Mouse (Mus musculus): ENCODE measurements at regions not wholly inside any gene's neighbourhood (a gene's known extent, or its start where the extent isn't known, plus 50 kb on each side); places are given as distances from the start of the nearest gene placed in this dataset.

GRCm38 (mm10) chr8:87178561-87178960 is 293.5 kb upstream of the N4bp1 start:
- WGBS = 75% methylated on average over 4 of the region's 4 CpGs
- no peaks in the 10 kb centered on the region for H3K4me1 ChIP-seq (replicated peaks; ENCODE audit: control insufficient read depth, insufficient read depth, low read length)
- H3K27me3 ChIP-seq (ENCODE audit: control insufficient read depth, insufficient read depth, low read length) = no peaks in the 10 kb centered on the region
- no peak for DNase-seq
- H3K4me3 ChIP-seq (ENCODE audit: control insufficient read depth, insufficient read depth, low read length) = no peak overlapping the region
- H3K27ac ChIP-seq (ENCODE audit: control insufficient read depth, insufficient read depth, low read length) = no peak overlapping the region
- no peaks in the 10 kb centered on the region for H3K36me3 ChIP-seq (ENCODE audit: control insufficient read depth, insufficient read depth, low read length)
- TF ChIP-seq POLR2A (IDR thresholded peaks at IDR 0.05; ENCODE audit: control insufficient read depth, extremely low read depth, insufficient read depth, low read length, poor library complexity) = no peak
- TF ChIP-seq CTCF (IDR thresholded peaks at IDR 0.05; ENCODE audit: borderline replicate concordance, control insufficient read depth, extremely low read depth, insufficient read depth, low read length, poor library complexity) = no peak

GRCm38 (mm10) chr8:87177620-87178019 is 292.6 kb upstream of the N4bp1 start:
- no peak overlapping the region for H3K4me3 ChIP-seq (ENCODE audit: control insufficient read depth, insufficient read depth, low read length)
- no peak overlapping the region for H3K27ac ChIP-seq (ENCODE audit: control insufficient read depth, insufficient read depth, low read length)
- TF ChIP-seq CTCF (IDR thresholded peaks at IDR 0.05; ENCODE audit: borderline replicate concordance, control insufficient read depth, extremely low read depth, insufficient read depth, low read length, poor library complexity) (no peak), POLR2A (IDR thresholded peaks at IDR 0.05; ENCODE audit: control insufficient read depth, extremely low read depth, insufficient read depth, low read length, poor library complexity) (no peak)
- no peak for DNase-seq
- H3K4me1 ChIP-seq (replicated peaks; ENCODE audit: control insufficient read depth, insufficient read depth, low read length) = no peaks in the 10 kb centered on the region
- 87% methylated on average over 6 of the region's 6 CpGs for WGBS
- H3K27me3 ChIP-seq (ENCODE audit: control insufficient read depth, insufficient read depth, low read length) = no peaks in the 10 kb centered on the region
- no peaks in the 10 kb centered on the region for H3K36me3 ChIP-seq (ENCODE audit: control insufficient read depth, insufficient read depth, low read length)

- TF ChIP-seq POLR2A (IDR thresholded peaks at IDR 0.05; ENCODE audit: control insufficient read depth, extremely low read depth, insufficient read depth, low read length, poor library complexity) (no peak), CTCF (IDR thresholded peaks at IDR 0.05; ENCODE audit: borderline replicate concordance, control insufficient read depth, extremely low read depth, insufficient read depth, low read length, poor library complexity) (no peak)
- DNase-seq = no peak
- Histone ChIP-seq H3K4me1 (replicated peaks; ENCODE audit: control insufficient read depth, insufficient read depth, low read length) (no peaks in the 10 kb centered on the region), H3K36me3 (ENCODE audit: control insufficient read depth, insufficient read depth, low read length) (no peaks in the 10 kb centered on the region), H3K4me3 (ENCODE audit: control insufficient read depth, insufficient read depth, low read length) (no peak overlapping the region), H3K27ac (ENCODE audit: control insufficient read depth, insufficient read depth, low read length) (no peak overlapping the region), H3K27me3 (ENCODE audit: control insufficient read depth, insufficient read depth, low read length) (no peaks in the 10 kb centered on the region)
Observed at GRCm38 (mm10) chr8:87175097-87175496, 290.0 kb upstream of the N4bp1 start.

GRCm38 (mm10) chr8:87173720-87174119 is 288.7 kb upstream of the N4bp1 start:
- TF ChIP-seq POLR2A (IDR thresholded peaks at IDR 0.05; ENCODE audit: control insufficient read depth, extremely low read depth, insufficient read depth, low read length, poor library complexity) = no peak
- no peak for TF ChIP-seq CTCF (IDR thresholded peaks at IDR 0.05; ENCODE audit: borderline replicate concordance, control insufficient read depth, extremely low read depth, insufficient read depth, low read length, poor library complexity)
- no peaks in the 10 kb centered on the region for H3K27me3 ChIP-seq (ENCODE audit: control insufficient read depth, insufficient read depth, low read length)
- H3K27ac ChIP-seq (ENCODE audit: control insufficient read depth, insufficient read depth, low read length) = no peak overlapping the region
- no peak for DNase-seq
- H3K36me3 ChIP-seq (ENCODE audit: control insufficient read depth, insufficient read depth, low read length) = no peaks in the 10 kb centered on the region
- H3K4me3 ChIP-seq (ENCODE audit: control insufficient read depth, insufficient read depth, low read length) = no peak overlapping the region
- H3K4me1 ChIP-seq (replicated peaks; ENCODE audit: control insufficient read depth, insufficient read depth, low read length) = no peaks in the 10 kb centered on the region

GRCm38 (mm10) chr8:87166771-87167170 is 281.7 kb upstream of the N4bp1 start:
- H3K27ac ChIP-seq (ENCODE audit: control insufficient read depth, insufficient read depth, low read length) = no peak overlapping the region
- no peaks in the 10 kb centered on the region for H3K36me3 ChIP-seq (ENCODE audit: control insufficient read depth, insufficient read depth, low read length)
- no peak for DNase-seq
- H3K4me1 ChIP-seq (replicated peaks; ENCODE audit: control insufficient read depth, insufficient read depth, low read length) = no peaks in the 10 kb centered on the region
- 66% methylated on average over 1 of the region's 1 CpGs for WGBS
- no peaks in the 10 kb centered on the region for H3K27me3 ChIP-seq (ENCODE audit: control insufficient read depth, insufficient read depth, low read length)
- TF ChIP-seq POLR2A (IDR thresholded peaks at IDR 0.05; ENCODE audit: control insufficient read depth, extremely low read depth, insufficient read depth, low read length, poor library complexity) (no peak), CTCF (IDR thresholded peaks at IDR 0.05; ENCODE audit: borderline replicate concordance, control insufficient read depth, extremely low read depth, insufficient read depth, low read length, poor library complexity) (no peak)
- no peak overlapping the region for H3K4me3 ChIP-seq (ENCODE audit: control insufficient read depth, insufficient read depth, low read length)

GRCm38 (mm10) chr8:87160416-87160815 is 275.4 kb upstream of the N4bp1 start:
- Histone ChIP-seq H3K27me3 (ENCODE audit: control insufficient read depth, insufficient read depth, low read length) (no peaks in the 10 kb centered on the region), H3K4me1 (replicated peaks; ENCODE audit: control insufficient read depth, insufficient read depth, low read length) (no peaks in the 10 kb centered on the region), H3K27ac (ENCODE audit: control insufficient read depth, insufficient read depth, low read length) (no peak overlapping the region), H3K4me3 (ENCODE audit: control insufficient read depth, insufficient read depth, low read length) (no peak overlapping the region), H3K36me3 (ENCODE audit: control insufficient read depth, insufficient read depth, low read length) (no peaks in the 10 kb centered on the region)
- DNase-seq = no peak
- WGBS = 76% methylated on average over 2 of the region's 2 CpGs
- no peak for TF ChIP-seq CTCF (IDR thresholded peaks at IDR 0.05; ENCODE audit: borderline replicate concordance, control insufficient read depth, extremely low read depth, insufficient read depth, low read length, poor library complexity)
- TF ChIP-seq POLR2A (IDR thresholded peaks at IDR 0.05; ENCODE audit: control insufficient read depth, extremely low read depth, insufficient read depth, low read length, poor library complexity) = no peak

GRCm38 (mm10) chr8:87158322-87158721 is 273.3 kb upstream of the N4bp1 start:
- TF ChIP-seq CTCF (IDR thresholded peaks at IDR 0.05; ENCODE audit: borderline replicate concordance, control insufficient read depth, extremely low read depth, insufficient read depth, low read length, poor library complexity) (no peak), POLR2A (IDR thresholded peaks at IDR 0.05; ENCODE audit: control insufficient read depth, extremely low read depth, insufficient read depth, low read length, poor library complexity) (no peak)
- Histone ChIP-seq H3K4me1 (replicated peaks; ENCODE audit: control insufficient read depth, insufficient read depth, low read length) (no peaks in the 10 kb centered on the region), H3K27me3 (ENCODE audit: control insufficient read depth, insufficient read depth, low read length) (no peaks in the 10 kb centered on the region), H3K4me3 (ENCODE audit: control insufficient read depth, insufficient read depth, low read length) (no peak overlapping the region), H3K27ac (ENCODE audit: control insufficient read depth, insufficient read depth, low read length) (no peak overlapping the region), H3K36me3 (ENCODE audit: control insufficient read depth, insufficient read depth, low read length) (no peaks in the 10 kb centered on the region)
- DNase-seq = no peak
- WGBS = 52% methylated on average over 8 of the region's 8 CpGs

Data from thymus, adult 2 months (tissue).